Mouse (Mus musculus) heart, postnatal 10 days (tissue): ENCODE data around the gene Tubgcp3. TPM values are rescaled to one million over a fixed set of nuclear protein-coding genes. Genes with fewer than 3 reads are reported as not detected.
"Not testable (repeated sequence)": the region's sequence is repeated elsewhere in the genome, so short reads cannot be mapped to it uniquely, and the experiment has no call there.

Experiments
- DNase-seq, 2 experiments: peaks; one replicate each; pipeline ENCODE4 v3.0.0; 2021
- intact Hi-C: fragments of 180-260 bp; cut with DNase I; formaldehyde crosslinking; loops from one replicate; pipeline ENCODE4 v1.15.1; 2025
- total RNA-seq, 2 experiments: library from RNA; stranded (reverse); gene quantifications; 2 replicates each; pipeline ENCODE4 v1.2.3; 2021

Gene Tubgcp3
- total RNA-seq, 2 experiments from 2014 or later, result 19.3 to 19.7 TPM

- intact Hi-C loops, result no loop called here
- DNase-seq, result no peak
Observed at GRCm38 (mm10) chr8:12644894-12645293, 27.2 kb downstream of the Tubgcp3 start.

GRCm38 (mm10) chr8:12644341-12644740, 27.7 kb downstream of the Tubgcp3 start:
- no peak for DNase-seq

GRCm38 (mm10) chr8:12641527-12641926, 30.5 kb downstream of the Tubgcp3 start:
- no peak for DNase-seq
- intact Hi-C loops, result no loop called here

More at GRCm38 (mm10) chr8:12644341-12644740, 27.7 kb downstream of the Tubgcp3 start:
- intact Hi-C loops, result no loop called here

DNA sequence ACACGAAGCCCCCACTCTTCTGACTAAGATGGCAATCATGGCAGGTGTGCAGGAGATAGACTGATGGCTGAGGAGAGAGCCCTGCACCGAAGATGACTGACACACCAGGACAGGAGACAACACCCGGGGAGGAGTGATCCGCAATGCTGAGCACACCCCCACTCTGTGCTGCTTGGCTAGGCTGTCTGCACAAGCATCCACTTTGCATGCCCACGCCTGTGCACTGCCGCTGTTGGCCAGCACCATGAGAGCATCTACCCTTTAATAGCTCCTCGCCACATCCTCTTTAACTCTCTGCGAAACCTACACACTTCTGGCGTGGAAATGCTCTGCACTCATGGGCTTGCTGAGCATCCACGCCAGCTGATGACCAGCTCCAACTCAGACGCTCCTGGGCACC, 33.6 kb downstream of the Tubgcp3 start:
- no peak for DNase-seq
- intact Hi-C loops, result no loop called here

DNA sequence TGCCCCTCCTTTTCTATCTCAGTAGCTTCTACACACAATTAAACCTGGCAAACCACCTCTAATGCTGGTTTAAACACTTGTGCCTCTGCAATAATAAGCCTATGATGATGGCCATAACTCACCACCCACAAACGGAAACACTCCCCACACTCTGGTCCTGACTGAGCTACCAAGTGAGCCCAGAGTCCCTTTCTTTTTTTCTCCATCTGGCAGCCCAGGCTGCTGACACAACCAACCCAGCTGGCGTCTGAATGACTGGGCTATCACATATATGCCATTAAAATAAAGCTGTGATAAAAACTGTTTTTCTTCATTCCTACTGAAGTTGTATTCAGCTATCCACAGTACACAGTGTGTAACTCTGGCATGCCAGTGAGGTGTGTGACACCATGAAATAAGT, 36.7 kb downstream of the Tubgcp3 start:
- intact Hi-C loops, result no loop called here
- no peak for DNase-seq

DNA sequence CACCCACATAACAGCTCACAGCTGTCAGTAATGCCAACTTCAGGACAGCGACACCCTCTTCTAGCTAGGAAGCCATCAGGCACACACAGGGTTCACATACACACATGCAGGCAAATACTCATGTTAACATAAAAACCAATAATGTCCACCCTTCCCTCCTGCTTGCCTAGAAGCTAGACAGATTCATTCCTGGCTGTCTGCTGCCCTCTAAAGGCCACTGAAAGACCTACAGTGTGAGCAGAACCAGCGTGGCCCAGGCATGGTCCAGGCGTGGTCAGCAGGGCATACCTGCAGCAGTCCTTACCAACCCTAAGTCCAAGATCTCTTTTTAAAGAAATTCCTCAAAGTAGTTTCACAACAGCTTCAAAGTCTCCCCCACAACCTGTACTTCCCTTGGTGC, 43.0 kb downstream of the Tubgcp3 start:
- intact Hi-C loops, result no loop called here

GRCm38 (mm10) chr8:12625890-12626289, 46.2 kb downstream of the Tubgcp3 start:
- intact Hi-C loops, result no loop called here

More for the DNA sequence above, 43.0 kb downstream of the Tubgcp3 start:
- DNase-seq, result peak; percentile 48 to 70

DNA sequence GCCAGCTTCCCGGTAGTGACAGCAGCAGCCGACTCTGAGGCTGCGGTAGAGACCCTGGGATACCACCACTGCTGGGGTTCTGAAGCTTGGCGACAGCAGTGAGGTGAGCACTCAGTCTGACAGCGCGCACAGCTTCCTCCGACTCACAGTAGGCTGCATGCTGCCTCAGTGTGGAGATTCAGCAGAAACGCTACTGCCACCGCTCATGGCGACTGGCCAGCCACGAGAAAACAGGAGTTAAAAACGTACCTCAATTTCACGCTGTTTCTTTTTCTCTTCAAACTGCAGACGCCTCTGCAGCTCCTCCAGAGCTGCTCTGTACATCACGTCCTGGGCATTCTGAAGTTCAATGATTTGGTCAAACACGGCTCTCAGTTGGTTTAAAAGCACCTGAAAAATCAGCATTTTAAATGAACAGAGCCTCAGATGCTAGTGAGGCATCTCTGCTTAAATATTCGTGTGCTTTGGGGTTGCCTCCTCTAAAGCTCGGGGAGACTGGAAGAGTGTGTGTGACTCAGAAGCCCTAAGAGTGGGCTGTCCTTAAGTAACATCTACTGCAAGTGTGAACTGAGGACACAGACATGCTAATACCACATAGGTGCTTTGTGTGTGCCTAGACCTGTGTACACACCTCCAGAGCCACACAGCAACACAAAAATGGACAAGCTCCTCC, 50.4 kb downstream of the Tubgcp3 start:
- intact Hi-C loops, result no loop called here
- no peak for DNase-seq

More at GRCm38 (mm10) chr8:12625890-12626289, 46.2 kb downstream of the Tubgcp3 start:
- DNase-seq, result no peak

GRCm38 (mm10) chr8:12617369-12617768, 54.7 kb downstream of the Tubgcp3 start:
- DNase-seq, result peak; percentile 37 to 48
- intact Hi-C loops, result not testable (repeated sequence)

DNA sequence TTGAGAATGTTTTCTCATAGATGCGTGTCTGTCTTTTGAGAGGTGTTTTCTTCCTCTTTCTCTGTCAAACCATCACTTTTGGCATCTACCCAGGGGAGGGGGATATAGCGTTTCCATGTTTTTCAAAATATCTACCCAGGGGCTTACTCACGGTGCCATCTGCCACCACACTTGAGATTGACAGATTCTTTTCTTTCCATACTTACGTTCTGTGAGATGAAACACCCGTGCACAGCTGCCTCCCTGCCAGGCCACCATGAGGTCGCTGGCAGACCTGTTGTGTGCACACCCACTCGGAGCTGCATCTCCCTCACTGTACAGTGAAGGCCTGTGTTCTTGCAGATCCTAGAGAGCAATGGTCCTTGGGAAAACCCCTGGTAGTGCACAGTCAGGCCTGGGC, 58.8 kb downstream of the Tubgcp3 start:
- DNase-seq, result no peak
- intact Hi-C loops, result no loop called here

DNA sequence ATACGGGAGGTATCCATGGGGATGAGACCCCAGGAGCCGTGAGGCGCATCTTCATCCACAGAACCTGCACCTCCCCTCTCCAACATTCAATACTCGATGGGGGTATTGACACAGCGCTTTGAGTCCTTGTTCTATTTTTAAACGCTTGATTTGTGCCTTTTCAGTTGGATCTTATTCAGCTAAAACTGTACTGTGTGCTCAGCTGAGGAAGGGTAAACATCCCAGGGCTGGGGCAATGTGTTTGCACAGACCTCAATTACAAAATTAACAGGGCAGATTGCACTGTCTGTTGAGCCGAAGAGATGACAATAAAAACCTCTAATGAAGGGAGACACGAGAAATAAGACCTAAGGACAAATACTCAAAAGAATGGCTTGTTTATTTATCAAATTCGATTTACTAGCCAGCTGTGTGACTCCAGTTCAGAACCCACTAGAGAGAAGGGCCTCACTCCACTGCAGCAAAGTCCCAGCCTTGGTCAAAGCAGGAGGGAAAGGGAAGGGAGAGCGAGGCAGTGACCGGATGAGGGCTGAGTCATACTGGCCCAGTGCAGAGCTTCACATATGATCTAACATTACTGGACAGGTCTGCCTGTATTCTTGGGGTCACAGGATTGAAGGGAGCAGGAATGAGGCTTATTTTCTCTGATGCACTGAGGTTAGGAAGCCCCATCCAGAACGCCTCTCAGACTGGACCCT, 62.1 kb downstream of the Tubgcp3 start:
- intact Hi-C loops, result no loop called here
- DNase-seq, result no peak

GRCm38 (mm10) chr8:12608810-12609209, 63.2 kb downstream of the Tubgcp3 start:
- DNase-seq, result no peak
- intact Hi-C loops, result no loop called here

DNA sequence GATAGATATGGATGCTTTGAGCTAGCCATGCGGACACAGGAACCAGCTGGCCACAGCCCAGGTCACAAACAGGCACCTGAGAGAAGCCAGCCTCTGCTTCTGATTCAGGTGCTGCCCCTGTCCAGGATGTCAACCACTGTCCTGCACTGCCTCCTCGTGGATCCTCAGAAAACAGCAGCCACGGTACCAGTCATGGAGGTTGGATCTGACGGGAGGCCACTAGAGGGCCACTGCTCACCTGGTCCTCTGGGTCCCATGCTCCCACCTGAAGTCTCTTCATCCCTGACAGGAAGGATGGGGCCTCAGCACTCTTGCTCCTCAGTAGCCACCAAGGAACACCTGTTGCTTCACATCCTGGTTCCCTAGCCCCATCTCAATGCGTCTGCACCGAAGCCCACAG, 64.8 kb downstream of the Tubgcp3 start:
- intact Hi-C loops, result loop anchor here (1.0 to 2.0 kb wide), 2 partner anchors 72 to 650 kb away; no protein-coding TSS in a partner anchor
- peak; percentile 71 to 87 for DNase-seq

DNA sequence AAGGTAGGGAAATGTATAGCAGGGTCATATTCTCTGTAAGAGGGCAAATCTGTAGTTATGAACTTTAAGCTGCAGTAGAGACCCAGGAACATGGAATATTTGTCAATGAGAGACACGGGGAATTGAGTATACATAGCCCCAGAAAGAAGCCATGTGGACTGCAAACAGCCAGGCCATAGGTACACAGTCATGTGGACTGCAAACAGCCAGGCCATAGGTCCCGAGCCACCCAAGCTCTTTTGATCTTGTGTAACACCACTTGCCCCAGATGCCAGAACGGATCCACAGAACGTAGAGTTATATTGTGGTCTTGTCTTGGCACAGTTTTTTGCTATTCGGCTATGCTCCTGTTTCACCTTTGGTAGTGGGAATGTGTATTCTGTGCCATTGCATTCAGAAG, 88.3 kb downstream of the Tubgcp3 start:
- intact Hi-C loops, result no loop called here
- DNase-seq, result no peak

DNA sequence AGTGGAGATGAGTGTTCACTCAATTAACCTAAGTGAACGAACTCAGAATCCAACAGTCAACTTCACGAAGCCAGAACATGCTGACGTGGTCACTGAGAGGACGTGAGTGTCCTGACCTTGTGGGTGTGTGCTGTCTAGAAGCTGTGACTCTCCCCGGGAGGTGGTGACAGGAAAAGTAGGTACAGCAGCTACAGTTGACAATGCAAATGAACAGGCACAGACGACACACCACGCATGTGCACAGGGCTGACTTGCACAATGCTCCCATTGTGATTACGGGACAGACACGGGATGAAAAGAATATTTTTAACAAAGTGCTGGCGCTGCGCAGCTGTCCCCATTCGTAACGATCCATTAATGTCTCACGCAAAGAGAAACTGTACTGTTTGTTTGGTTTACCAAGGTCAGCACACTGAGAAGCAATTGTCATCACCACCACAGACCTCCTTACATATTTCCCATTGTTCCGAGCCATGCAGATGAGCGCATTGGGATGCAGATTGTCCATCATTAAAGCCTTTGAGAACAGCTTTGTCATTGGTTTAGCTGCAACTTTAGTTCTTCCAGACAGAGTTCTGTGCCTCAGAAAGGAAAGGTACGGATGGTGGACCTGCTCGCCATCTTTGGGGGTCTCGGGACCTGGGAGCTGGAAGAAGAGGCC, 92.6 kb downstream of the Tubgcp3 start:
- DNase-seq, intact Hi-C loops: not testable (repeated sequence)

DNA sequence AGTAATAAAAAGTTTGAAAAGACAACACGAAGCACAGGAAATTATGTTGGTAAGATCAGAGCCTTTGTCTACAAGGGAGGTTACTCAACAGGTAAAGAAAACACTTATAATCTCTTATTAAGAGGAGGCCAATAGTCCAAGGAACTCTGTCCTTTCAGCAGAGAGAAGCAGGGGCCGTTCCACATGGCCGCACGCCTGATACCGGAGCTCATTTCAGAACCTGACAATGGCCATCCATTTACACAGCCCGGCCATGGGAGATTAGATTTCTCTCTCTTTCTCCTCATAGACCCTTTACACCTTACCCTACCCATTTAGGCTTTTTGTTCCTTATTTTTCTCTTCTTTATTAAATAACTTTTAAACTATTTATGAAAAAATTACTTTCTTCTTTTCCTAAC, 95.3 kb downstream of the Tubgcp3 start:
- DNase-seq, result no peak
- intact Hi-C loops, result no loop called here

DNA sequence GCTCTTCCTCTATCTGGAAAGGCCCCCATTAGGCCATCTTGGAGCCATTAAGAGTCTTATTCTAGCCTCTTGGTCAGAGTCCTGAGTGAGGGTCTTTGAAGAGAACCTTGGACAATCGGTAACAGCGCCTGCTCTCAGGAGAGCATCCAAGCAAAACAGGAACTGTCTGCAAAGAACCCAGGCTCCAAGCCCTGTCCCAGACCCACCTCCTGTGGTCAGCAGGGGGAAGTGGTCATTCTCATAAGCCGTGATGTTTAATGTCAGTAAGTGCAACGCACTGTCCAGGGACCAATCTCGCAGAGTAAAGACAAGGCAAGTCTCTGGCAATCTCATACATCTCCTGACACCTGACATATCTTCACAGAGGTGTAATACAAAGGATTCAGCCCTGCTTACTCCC, 96.0 kb downstream of the Tubgcp3 start:
- no peak for DNase-seq
- intact Hi-C loops, result no loop called here

- intact Hi-C loops, result no loop called here
- no peak for DNase-seq
Observed at GRCm38 (mm10) chr8:12572814-12573534, 99.1 kb downstream of the Tubgcp3 start, which contains the start of gene Spaca7. TSS of gene Spaca7 (plus strand) at chr8:12573029.

DNA sequence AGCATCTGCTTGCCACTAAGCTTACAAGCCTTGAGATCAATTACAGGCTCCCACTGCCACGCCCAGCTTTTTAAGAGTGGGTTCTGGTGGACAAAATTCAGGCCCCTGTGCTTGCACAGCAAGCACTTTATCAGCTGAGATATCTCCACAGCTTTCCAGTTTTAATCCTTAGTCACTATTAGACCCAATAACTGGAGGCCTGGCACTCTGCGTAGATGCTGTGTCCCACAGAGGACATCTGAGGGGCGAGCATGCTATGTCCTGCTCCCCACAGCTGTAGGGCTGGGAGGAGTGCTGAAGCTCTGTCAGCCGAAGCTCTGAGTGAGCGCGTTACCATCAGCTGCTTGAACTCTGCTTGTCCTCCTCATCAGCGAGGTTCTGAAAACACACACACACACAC, 105.5 kb downstream of the Tubgcp3 start:
- DNase-seq, result no peak
- intact Hi-C loops, result no loop called here

DNA sequence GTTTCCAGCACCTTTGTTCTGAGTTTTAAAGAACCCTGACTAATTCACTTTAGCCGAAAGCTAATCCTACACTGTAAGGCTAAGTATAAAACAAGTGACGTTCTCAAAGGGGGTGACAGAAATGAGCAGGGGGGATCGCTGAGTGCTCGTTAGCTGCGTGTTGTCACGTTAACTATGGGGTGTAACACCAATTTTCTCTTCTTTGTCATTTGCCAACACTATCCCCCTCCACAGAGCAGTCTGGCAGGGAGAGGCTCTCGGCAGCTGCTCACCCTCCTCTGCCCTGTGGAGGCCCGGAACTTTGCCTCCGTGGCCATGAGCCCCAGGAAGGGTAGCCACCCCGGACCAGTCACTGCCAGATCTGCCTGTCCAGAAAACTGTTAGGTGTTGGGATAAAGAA, 106.6 kb downstream of the Tubgcp3 start:
- intact Hi-C loops, result no loop called here
- DNase-seq, result no peak

DNA sequence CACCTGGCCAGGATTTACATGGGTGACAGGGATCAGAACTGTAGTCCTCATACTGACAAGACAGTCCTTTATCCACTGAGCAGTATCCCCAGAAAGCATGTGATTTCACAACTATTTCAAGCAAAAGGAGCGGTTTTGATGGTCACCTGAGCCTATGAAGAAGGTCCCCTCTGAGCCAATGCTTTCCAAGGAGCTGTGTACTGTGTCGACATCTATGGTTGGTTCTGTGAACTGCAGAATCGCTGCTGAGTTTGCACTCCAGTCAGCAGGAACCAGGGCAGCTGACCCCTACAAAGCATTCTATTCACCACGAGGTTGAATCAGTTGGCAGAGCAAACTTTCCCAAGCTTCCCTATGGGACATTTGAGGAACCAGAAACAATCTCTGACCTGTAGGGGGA, 107.7 kb downstream of the Tubgcp3 start:
- intact Hi-C loops, result loop anchor here (1.0 to 5.0 kb wide), 4 partner anchors 113 to 607 kb away; no protein-coding TSS in a partner anchor
- DNase-seq, result peak; percentile 30 to 56
